In genomic region chr4:137367275-137368088, GRCm38 (mm10) we compare ENCODE assay signal across 9 mouse cellular contexts. TPM values are rescaled to one million over a fixed set of nuclear protein-coding genes. Genes with fewer than 3 reads are reported as not detected.
DNase-seq lines count a peak whose midpoint lies in the region; ATAC-seq and TF ChIP-seq lines count a peak whose summit lies in the region.
"Had no signal": no experiment of that assay in that cellular context is flagged by ENCODE, and none has a peak within 500 bp of the region (broad histone marks: within the 10 kb centered on the region; RNA-seq: fewer than 3 reads in every experiment).

No protein-coding gene starts in this region.

- H3K9ac ChIP-seq in kidney, embryonic 15.5 days: no peak overlapping the region

- TF ChIP-seq CTCF in C2C12 (IDR thresholded peaks at IDR 0.05; ENCODE audit: control insufficient read depth, insufficient read depth, insufficient read length): no peak

- H3K27ac ChIP-seq in kidney, embryonic 15.5 days: peak overlapping the region; percentile 80

- no peaks in the 10 kb centered on the region for H3K36me3 ChIP-seq in C2C12 (ENCODE audit: control insufficient read depth, insufficient read depth)
- no peaks in the 10 kb centered on the region for H3K36me3 ChIP-seq in kidney, embryonic 15.5 days

- no peaks in the 10 kb centered on the region for H3K27me3 ChIP-seq in C2C12 (ENCODE audit: control insufficient read depth, insufficient read depth, insufficient read length)
- H3K27me3 ChIP-seq in kidney, embryonic 15.5 days: no peaks in the 10 kb centered on the region

- no peaks in the 10 kb centered on the region for H3K79me3 ChIP-seq in C2C12 (ENCODE audit: low read depth)

- peak; percentile 70 for DNase-seq in 3134 (ENCODE audit: extremely low read depth, insufficient read length, low spot score)
- peak; percentile 69 for DNase-seq in gastrocnemius, postnatal 25 days
- DNase-seq in lung, postnatal 4 days: peak; percentile 71 to 75
- DNase-seq in cerebellum, postnatal 14 days: no peak
- DNase-seq in cerebellum, postnatal 36 days: no peak
- DNase-seq in urinary bladder, postnatal 36 days (ENCODE audit: low spot score in 2 of 2): no peak

- 34% methylated on average over 5 of the region's 5 CpGs for WGBS in kidney, embryonic 15.5 days

- peaks cover 26% of the 10 kb centered on the region for H3K4me1 ChIP-seq in kidney, embryonic 15.5 days

- no peaks in the 10 kb centered on the region for H3K9me3 ChIP-seq in kidney, embryonic 15.5 days (replicated peaks)

- H3ac ChIP-seq in C2C12 (ENCODE audit: control insufficient read depth, insufficient read length, low read depth): no peak overlapping the region

- ATAC-seq in kidney, embryonic 15.5 days (replicated peaks; ENCODE audit: low FRiP score): no peak

- H3K4me2 ChIP-seq in kidney, embryonic 15.5 days: 0 out of 2 replicates have a peak overlapping the region, but pooled peaks have one; percentile 14

- H3K4me3 ChIP-seq in C2C12 (ENCODE audit: insufficient read depth, poor library complexity, severe bottlenecking): no peak overlapping the region
- no peak overlapping the region for H3K4me3 ChIP-seq in kidney, embryonic 15.5 days (replicated peaks)

- no peaks in the 10 kb centered on the region for H3K79me2 ChIP-seq in C2C12 (ENCODE audit: control insufficient read depth, insufficient read depth)

TF ChIP-seq in C2C12, 6 proteins besides CTCF, POLR2A, EP300 and RAD21:
- peak; percentile 67 for TF ChIP-seq MYOD1 (IDR thresholded peaks at IDR 0.05; ENCODE audit: control insufficient read depth, insufficient read length, low read depth)
- no peak for TF ChIP-seq MYOG (IDR thresholded peaks at IDR 0.05; ENCODE audit: control insufficient read depth, extremely low read depth, insufficient read length)
- TF ChIP-seq USF1 (IDR thresholded peaks at IDR 0.05; ENCODE audit: low read depth): peak; percentile 24
- TF ChIP-seq CEBPB (IDR thresholded peaks at IDR 0.05; ENCODE audit: low read depth): peak; percentile 89
- TF ChIP-seq MAX (IDR thresholded peaks at IDR 0.05): no peak
- no peak for TF ChIP-seq FOSL1 (IDR thresholded peaks at IDR 0.05; ENCODE audit: insufficient read depth, low read length, poor library complexity, severe bottlenecking)

RNA-seq across cellular contexts. Expression of gene Cdc42, which starts 10.0 kb away (rescaled TPM):
- 240 TPM for polyA plus RNA-seq in C2C12 (2012; fragmentation: generic; extraction: Trizol)
- total RNA-seq in gastrocnemius, postnatal 25 days (2021): 100 to 1,000 TPM; 159 to 174 TPM
- polyA plus RNA-seq in kidney, embryonic 15.5 days (2015; fragmentation: Nextera tagmentation; extraction: Ambion mirVana): 678 and 694 TPM in 2 replicates

RNA-seq across cellular contexts. Expression of gene Cela3a, which starts 42.1 kb away (rescaled TPM):
- not detected for polyA plus RNA-seq in C2C12 (2012; fragmentation: generic; extraction: Trizol)
- not detected for total RNA-seq in gastrocnemius, postnatal 25 days (2021)
- polyA plus RNA-seq in kidney, embryonic 15.5 days (2015; fragmentation: Nextera tagmentation; extraction: Ambion mirVana): not detected in 2 replicates
- total RNA-seq: gastrocnemius, adult 8-10 months had no signal

Comparison
In these comparisons a context has a peak if more than half of its experiments do, and no peak if none do; other contexts are left out.
1. DNase-seq: peak in 3134 (single experiment), gastrocnemius, postnatal 25 days (single experiment) and lung, postnatal 4 days (2 of 2); none in cerebellum, postnatal 14 days (0 of 2), cerebellum, postnatal 36 days (0 of 2) and urinary bladder, postnatal 36 days (0 of 2).